Mouse (Mus musculus): ENCODE data around the gene C2cd3.

The C2cd3 gene

DNA sequence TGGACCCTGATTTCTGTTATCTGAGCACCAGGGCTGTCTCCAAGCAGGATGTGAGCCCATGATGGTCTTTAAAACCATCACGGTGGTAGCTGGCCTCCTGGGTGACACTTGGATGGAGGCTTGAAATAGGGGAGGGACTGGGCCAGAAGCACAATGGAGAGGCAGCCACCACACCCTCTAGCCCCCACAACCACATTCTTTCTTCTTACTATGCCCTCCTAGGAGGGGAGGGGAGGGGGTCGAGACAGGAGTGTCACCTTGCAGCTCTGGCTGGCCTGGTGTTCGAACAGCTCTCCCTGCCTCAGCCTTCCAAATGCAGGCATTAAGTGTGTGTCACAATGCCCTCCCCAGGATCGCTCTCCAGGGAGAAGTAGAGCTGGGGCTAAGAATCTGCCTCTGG lies 125.4 kb downstream of the C2cd3 start:
- DNase-seq (ENCODE audit: extremely low spot score, low spot score), result no peak

DNA sequence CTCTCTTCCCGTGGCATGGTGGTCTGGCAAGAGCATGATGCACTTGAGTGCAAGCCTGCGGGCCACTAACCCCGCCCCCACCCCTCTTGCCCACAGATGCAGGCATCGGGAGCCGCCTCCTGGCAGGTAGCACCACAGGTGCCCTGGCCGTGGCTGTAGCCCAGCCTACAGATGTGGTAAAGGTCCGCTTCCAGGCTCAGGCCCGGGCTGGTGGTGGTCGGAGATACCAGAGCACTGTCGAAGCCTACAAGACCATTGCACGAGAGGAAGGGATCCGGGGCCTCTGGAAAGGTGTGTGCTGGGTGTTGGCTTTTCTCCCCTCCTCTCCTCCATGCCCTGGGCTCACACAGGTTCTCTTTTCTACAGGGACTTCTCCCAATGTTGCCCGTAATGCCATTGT lies 125.9 kb downstream of the C2cd3 start:
- no peak for DNase-seq (ENCODE audit: extremely low spot score, low spot score)

DNA sequence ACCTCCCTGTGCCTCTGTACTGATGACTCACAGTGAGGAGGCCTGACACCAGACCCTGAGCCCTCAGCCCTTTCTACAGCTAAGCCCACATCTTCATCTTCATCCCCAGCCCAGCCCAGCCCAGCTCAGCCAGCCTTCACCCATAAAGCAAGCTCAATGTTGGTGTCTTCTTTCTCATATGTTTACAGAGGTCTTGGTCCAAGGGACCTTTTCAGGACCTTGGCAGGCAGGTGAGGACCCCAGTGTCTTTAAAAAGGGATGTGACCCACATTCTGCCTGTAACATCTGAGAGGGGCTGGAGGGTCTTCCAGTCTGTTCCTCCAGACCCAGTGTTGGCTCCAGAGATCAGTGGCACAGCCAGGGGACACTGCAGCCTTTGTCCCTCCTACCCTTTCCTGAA lies 127.4 kb downstream of the C2cd3 start:
- no peak for DNase-seq (ENCODE audit: extremely low spot score, low spot score)

DNA sequence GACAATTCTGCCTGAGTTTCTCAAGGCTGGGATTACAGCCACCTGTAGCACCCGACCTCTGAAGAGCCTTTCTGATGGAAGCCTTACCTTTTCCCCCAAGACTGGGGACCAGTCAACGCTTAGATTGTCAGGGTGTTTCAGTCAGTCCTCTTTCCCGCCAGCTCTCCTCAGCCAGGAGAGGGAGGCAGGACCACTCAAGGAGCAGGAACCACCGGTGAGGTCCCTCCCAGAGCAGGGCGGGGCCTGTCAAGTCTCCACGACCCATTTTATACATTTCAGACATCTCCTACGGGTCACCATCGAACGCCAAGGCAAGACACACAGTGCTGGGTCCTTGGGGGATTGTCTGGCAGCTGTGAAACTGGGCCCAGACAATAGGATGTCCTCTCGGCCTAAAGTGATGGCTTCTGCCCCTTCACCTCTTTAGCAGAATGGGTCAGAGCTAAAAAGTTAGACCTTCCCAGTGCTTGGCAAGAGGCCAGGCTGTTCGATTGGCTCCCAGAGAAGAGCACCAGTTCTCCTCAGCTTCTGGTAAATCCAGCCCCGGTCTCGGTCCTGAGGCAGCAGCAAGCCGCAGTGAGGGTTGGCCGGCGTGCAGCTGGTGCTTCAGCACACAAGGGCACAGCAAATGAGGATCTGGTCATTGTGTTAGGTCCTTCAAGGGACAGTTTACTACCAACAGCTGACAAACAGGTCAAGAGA lies 128.4 kb downstream of the C2cd3 start:
- no peak for DNase-seq (ENCODE audit: extremely low spot score, low spot score)

DNA sequence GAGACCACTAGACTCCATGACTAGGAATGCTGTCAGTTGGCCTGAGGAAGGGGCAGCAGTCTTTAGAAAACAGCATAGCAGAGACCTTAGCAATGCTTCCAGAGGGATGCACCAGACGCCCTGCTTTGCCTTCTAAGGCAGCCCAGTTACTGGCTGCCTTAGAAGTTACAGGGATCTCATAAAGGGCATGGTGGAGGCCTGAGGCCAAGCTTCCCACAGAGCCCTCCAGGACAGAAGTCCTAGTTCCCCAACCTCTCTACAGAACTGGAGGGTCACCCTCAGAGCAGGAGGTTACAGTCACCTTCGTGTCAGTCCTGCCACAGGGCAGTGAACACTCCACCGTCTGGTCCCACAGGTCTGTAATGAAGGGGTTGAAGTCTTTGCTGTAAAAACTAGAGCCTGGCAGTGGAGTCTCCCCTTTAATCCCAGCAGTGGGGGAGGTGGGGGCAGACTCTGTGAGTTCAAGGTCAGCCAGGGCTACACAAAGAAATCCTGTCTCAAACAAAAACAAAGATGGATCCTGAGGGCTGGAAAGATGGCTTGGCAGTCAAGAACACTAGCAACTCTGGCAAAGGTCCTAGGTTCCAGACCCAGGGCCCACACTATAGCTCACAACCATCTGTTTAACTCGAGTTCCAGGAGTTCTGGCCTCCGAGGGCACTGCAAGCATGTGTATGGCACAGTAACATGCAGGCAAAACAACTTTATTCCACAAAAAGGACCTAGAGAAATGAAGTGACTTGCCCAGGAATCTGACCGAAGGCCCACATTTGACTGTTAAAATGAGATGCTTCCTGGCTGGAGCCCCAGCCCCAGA lies 129.2 kb downstream of the C2cd3 start:
- no peak for DNase-seq (ENCODE audit: extremely low spot score, low spot score)

DNA sequence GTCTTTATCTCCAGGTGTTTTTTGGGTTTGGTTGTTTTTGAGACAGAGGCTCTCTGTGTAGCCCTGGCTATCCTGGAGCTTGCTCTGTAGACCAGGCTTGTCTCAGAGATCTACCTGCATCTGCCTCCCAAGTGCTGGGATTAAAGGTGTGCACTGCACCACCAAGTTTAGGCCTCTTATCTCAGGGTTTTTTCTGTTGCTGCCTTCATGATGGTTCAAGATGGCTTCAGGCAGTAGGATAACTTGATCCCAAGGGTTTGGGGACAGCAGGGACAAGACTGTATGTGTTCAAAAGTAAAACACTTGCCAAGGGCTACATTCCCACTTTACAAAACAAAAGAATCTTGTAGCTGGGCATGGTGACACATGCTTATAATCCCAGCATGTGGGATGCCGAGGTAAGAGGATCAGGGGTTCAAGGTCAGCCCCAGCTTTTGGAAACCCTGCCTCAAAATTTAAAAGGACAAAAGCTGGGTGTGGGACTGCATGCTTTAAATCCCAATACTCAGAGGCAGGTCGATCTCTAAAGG lies 129.9 kb downstream of the C2cd3 start:
- no peak for DNase-seq (ENCODE audit: extremely low spot score, low spot score)

DNA sequence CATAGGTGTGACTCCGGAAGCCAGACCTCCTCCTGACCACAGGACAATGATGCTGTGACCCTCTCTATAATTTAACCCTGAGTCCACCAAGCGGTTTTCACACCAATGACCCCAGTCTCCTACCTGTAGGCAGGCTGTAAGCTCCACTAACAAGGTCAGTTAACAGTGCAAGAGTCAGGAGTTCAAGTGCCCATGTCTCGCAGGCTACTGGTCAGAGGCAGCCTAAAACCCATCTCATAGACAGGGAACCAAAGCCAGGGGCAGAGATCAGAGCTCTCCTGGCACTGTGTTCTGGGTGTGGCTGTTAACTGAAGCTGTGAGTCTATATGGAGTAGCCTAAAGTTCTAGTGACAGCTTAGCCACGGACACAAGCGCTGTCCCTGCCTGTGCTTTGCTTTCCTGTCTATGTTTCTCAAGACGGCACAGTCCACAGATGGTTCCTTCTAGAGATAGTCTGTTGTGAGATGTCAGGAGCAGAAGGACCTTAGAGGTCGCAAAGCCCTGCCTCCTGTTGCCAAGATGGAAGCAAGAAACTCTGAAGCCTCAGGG lies 130.4 kb downstream of the C2cd3 start:
- no peak for DNase-seq (ENCODE audit: extremely low spot score, low spot score)

DNA sequence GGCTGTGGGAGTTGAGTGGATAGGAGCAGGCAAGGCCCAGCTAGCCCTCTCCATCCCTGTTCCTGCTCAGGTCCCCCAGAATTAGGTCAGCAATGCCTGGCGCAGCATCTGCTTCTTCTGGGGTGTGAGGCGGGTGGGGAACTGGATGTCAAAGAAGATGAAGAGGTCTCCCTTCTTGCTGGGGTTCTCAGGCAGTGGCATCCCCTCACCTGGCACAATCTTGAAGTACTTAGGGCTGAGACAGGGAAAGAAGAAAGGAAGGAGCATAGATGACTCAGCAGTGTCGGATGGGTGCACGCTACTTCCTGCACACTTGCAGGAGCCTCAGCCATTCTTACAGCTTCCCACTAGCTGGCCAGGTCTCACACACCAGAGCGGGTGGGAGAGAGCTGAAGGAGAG lies 131.0 kb downstream of the C2cd3 start:
- no peak for DNase-seq (ENCODE audit: extremely low spot score, low spot score)

DNA sequence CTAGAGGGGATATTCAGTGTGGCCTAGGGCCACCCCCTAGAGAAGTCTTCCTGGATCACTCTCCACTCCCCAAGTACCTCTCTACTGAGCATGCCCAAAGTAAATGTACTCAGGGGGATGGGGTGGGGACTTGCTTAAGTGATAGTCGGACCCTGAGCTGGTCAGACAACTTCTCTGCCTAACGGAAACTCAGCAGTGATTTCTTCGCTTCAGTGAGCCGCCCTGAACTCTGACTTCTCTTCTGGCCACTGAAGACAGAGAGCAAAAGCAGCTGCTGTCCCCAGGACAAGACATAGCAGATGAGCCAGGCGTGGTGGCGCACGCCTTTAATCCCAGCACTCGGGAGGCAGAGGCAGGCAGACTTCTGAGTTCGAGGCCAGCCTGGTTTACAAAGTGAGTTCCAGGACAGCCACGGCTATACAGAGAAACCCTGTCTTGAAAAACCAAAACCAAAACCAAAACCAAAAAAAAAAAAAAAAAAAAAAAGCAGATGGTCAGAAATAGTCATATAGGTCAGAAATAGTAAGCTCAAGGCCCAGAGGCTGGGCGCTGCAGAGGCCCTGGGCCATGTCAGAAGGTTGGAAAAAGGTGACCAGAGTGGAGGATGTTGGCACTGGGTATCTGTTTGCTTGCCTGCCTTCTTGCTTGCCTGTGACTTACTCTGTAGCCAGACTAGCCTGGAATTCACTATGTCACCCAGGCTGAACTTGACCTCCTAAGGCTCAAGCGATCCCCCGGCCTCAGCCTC lies 132.9 kb downstream of the C2cd3 start:
- DNase-seq (ENCODE audit: extremely low spot score, low spot score), result no peak

DNA sequence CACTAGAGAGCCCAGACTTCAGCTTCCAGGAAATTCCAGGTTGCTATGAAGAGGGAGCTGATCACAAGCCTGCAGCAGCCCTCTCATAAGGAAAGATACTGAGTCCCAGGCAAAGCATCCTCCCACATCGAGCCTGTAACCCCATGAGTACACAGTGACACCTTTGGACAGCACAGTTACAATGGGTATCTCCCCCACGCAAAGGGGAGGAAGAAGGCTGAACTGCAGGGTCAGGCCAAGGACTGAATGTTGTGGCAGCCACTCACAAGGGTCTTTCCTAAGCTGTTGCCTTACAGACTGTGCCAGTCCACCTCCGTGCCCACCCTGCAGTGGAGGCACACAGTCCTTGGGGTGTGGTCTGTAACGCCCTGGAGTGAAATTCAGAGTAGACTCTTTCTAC lies 134.5 kb downstream of the C2cd3 start:
- no peak for DNase-seq (ENCODE audit: extremely low spot score, low spot score)

DNA sequence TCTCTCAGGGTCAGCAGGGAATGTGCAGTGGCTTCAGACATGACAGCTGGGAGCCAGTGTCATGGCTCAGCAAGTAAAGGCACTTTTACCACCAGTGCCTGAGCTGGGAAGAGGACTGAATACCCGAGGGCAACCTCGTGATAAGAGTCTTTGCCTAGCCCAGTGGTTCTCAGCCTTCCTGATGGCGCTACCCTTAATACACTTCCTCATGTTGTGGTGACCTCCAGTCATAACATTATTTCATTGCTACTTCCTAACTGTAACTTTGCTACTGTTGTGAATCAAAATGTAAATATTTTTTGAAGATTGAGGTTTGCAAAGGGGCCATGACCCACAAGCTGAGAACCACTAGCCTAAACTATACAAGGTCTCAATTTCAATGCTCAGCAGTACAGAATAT lies 136.6 kb downstream of the C2cd3 start:
- DNase-seq (ENCODE audit: extremely low spot score, low spot score), result no peak

DNA sequence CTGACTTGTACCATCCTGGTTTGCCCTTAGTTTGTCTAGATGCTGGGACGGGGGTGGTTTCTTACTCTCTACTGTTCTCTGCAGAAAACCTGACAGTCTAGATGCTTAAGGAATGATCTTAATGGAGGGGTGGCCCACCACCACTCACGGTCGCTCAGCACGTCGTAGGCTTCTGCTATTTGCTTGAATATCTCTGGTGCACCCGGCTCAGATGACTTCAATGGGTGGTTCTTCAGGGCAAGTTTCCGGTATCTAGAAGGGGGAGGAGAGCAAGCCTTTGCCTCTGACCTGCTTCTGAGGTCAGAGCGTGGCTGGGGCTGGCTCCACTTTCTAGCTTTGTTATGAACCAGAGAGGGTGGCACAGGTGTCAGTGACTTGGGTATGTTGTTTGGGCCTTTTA lies 139.6 kb downstream of the C2cd3 start:
- DNase-seq (ENCODE audit: extremely low spot score, low spot score), result no peak

DNA sequence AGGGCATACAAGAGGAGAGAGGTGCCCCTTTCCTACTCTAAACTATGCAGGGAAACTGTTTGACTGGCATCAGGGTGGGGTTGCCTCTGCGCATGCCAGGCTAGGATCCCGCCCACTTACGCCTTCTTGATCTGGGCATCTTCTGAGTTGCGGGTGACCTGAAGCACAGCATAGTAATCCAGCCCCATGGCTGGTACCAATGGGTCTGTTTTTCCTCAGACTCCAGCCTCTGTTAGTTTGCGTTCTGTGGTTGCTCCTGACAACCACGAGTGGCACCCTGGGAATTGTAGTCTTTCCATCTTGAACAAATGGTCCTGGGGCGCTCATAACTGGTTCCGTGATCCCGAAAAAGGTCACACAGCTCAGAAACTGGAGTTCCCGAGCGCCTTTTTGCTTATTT lies 142.5 kb downstream of the C2cd3 start, which contains the start of gene Dnajb13:
Gene Dnajb13 (minus strand): TSS at position 388 of the 400 bp plus-strand sequence.
- DNase-seq (ENCODE audit: extremely low spot score, low spot score), result no peak
